Mouse (Mus musculus): ENCODE measurements around the gene Adgrl4.
A peak's percentile ranks its signal among the peaks of the same experiment; 100 is the strongest.

The Adgrl4 gene

GRCm38 (mm10) chr3:151437693-151438092 is at the start of gene Adgrl4:
Gene Adgrl4 (plus strand): TSS chr3:151437887.
- DNase-seq (ENCODE audit: low spot score), result no peak

- DNase-seq (ENCODE audit: low spot score), result no peak
These were observed 46.8 kb upstream of the Adgrl4 start for GRCm38 (mm10) chr3:151390912-151391311.

- DNase-seq (ENCODE audit: low spot score), result no peak
These were observed 44.8 kb upstream of the Adgrl4 start for GRCm38 (mm10) chr3:151392891-151393290.

- DNase-seq (ENCODE audit: low spot score), result no peak
These were observed 44.4 kb upstream of the Adgrl4 start for GRCm38 (mm10) chr3:151393330-151393729.

- no peak for DNase-seq (ENCODE audit: low spot score)
These were observed 38.4 kb upstream of the Adgrl4 start for GRCm38 (mm10) chr3:151399270-151399669.

GRCm38 (mm10) chr3:151411031-151411430 is 26.7 kb upstream of the Adgrl4 start:
- DNase-seq (ENCODE audit: low spot score), result no peak

- no peak for DNase-seq (ENCODE audit: low spot score)
These were observed 26.2 kb upstream of the Adgrl4 start for GRCm38 (mm10) chr3:151411488-151411887.

GRCm38 (mm10) chr3:151416931-151417330 is 20.8 kb upstream of the Adgrl4 start:
- DNase-seq (ENCODE audit: low spot score), result no peak

GRCm38 (mm10) chr3:151417688-151418572 is 19.8 kb upstream of the Adgrl4 start:
- peak; percentile 16 for DNase-seq (ENCODE audit: low spot score)

- DNase-seq (ENCODE audit: low spot score), result no peak
These were observed 13.1 kb upstream of the Adgrl4 start for GRCm38 (mm10) chr3:151424326-151425207.

GRCm38 (mm10) chr3:151430106-151430505 is 7.6 kb upstream of the Adgrl4 start:
- no peak for DNase-seq (ENCODE audit: low spot score)

- DNase-seq (ENCODE audit: low spot score), result no peak
These were observed 6.2 kb upstream of the Adgrl4 start for GRCm38 (mm10) chr3:151431507-151431906.

GRCm38 (mm10) chr3:151438364-151438763 is 677 bp downstream of the Adgrl4 start:
- DNase-seq (ENCODE audit: low spot score), result no peak

- no peak for DNase-seq (ENCODE audit: low spot score)
These were observed 2.3 kb downstream of the Adgrl4 start for GRCm38 (mm10) chr3:151439976-151440375.

- no peak for DNase-seq (ENCODE audit: low spot score)
These were observed 4.3 kb downstream of the Adgrl4 start for GRCm38 (mm10) chr3:151442026-151442425.

- DNase-seq (ENCODE audit: low spot score), result no peak
These were observed 5.8 kb downstream of the Adgrl4 start for GRCm38 (mm10) chr3:151443486-151443885.

GRCm38 (mm10) chr3:151444284-151444683 is 6.6 kb downstream of the Adgrl4 start:
- no peak for DNase-seq (ENCODE audit: low spot score)

- DNase-seq (ENCODE audit: low spot score), result no peak
These were observed 8.2 kb downstream of the Adgrl4 start for GRCm38 (mm10) chr3:151445936-151446335.

- no peak for DNase-seq (ENCODE audit: low spot score)
These were observed 17.5 kb downstream of the Adgrl4 start for GRCm38 (mm10) chr3:151454985-151455701.

GRCm38 (mm10) chr3:151459430-151460190 is 21.9 kb downstream of the Adgrl4 start:
- no peak for DNase-seq (ENCODE audit: low spot score)

GRCm38 (mm10) chr3:151465215-151465614 is 27.5 kb downstream of the Adgrl4 start:
- DNase-seq (ENCODE audit: low spot score), result no peak

All from MN1 (cell line).